Mouse (Mus musculus): ENCODE results near the gene Nudt4.

The Nudt4 gene

GRCm38 (mm10) chr10:95535399-95536221, 28.3 kb downstream of the Nudt4 start:
- DNase-seq: no peak

GRCm38 (mm10) chr10:95533382-95533781, 30.6 kb downstream of the Nudt4 start:
- DNase-seq: no peak

- DNase-seq: no peak
Observed at GRCm38 (mm10) chr10:95532916-95533315, 31.0 kb downstream of the Nudt4 start.

- DNase-seq: no peak
Observed at GRCm38 (mm10) chr10:95530551-95531121, 33.3 kb downstream of the Nudt4 start.

GRCm38 (mm10) chr10:95526495-95527122, 37.3 kb downstream of the Nudt4 start:
- peak; percentile 13 for DNase-seq

- no peak for DNase-seq
Observed at GRCm38 (mm10) chr10:95525871-95526270, 38.1 kb downstream of the Nudt4 start.

GRCm38 (mm10) chr10:95525037-95525675, 38.8 kb downstream of the Nudt4 start:
- no peak for DNase-seq

GRCm38 (mm10) chr10:95517656-95518055, 46.3 kb downstream of the Nudt4 start:
- no peak for DNase-seq

- peak; percentile 44 for DNase-seq
Observed at GRCm38 (mm10) chr10:95515293-95515931, 48.5 kb downstream of the Nudt4 start.

GRCm38 (mm10) chr10:95514656-95515292, 49.2 kb downstream of the Nudt4 start, which contains the start of gene Ube2n:
Gene Ube2n, plus strand, starts transcription at chr10:95515145.
- peak; percentile 98 for DNase-seq

GRCm38 (mm10) chr10:95513768-95514556, 50.0 kb downstream of the Nudt4 start:
- no peak for DNase-seq

GRCm38 (mm10) chr10:95512635-95513034, 51.3 kb downstream of the Nudt4 start:
- DNase-seq: no peak

- no peak for DNase-seq
Observed at GRCm38 (mm10) chr10:95509263-95509662, 54.7 kb downstream of the Nudt4 start.

- DNase-seq: no peak
Observed at GRCm38 (mm10) chr10:95508793-95509192, 55.2 kb downstream of the Nudt4 start.

GRCm38 (mm10) chr10:95508126-95508525, 55.8 kb downstream of the Nudt4 start:
- no peak for DNase-seq

- DNase-seq: no peak
Observed at GRCm38 (mm10) chr10:95504341-95504740, 59.6 kb downstream of the Nudt4 start.

- no peak for DNase-seq
Observed at GRCm38 (mm10) chr10:95503443-95504235, 60.3 kb downstream of the Nudt4 start.

GRCm38 (mm10) chr10:95501463-95502081, 62.4 kb downstream of the Nudt4 start, which contains the start of gene Mrpl42:
Gene Mrpl42, minus strand, starts transcription at chr10:95501940.
- DNase-seq: peak; percentile 93

- DNase-seq: no peak
Observed at GRCm38 (mm10) chr10:95501033-95501432, 62.9 kb downstream of the Nudt4 start.
